Mouse (Mus musculus) fibroblast of lung, adult 2 months (primary cell): Measurements from ENCODE around the gene Olfr24.
"Not testable (repeated sequence)": the region's sequence is repeated elsewhere in the genome, so short reads cannot be mapped to it uniquely, and the experiment has no call there.

Experiments used
- DNase-seq: peaks from one replicate; pipeline ENCODE4 v3.0.0-alpha.2; 2011; ENCODE audit warnings: low read depth

Gene Olfr24

DNA sequence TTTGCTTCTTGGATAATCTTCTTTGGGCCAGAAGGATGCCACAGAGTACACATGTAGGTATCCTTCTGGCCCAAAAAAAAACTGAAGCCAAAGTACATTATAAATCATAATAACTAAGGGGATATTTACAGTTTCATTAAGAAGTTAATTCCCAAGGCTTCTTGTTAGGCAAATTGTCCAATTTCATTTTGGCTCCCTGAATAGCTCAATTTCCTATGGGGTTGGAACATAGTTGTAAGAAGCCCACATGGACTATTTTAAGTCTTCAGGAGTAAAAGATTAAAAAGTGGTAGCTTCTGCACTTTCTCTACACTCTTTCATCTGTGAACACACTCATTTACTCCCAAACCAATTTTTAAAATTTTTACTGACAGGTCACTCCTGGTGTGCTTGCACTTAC, at the start of gene Olfr24:
Gene Olfr24 (minus strand): TSS at position 101 of the 400 bp plus-strand sequence.
- DNase-seq = no peak

DNA sequence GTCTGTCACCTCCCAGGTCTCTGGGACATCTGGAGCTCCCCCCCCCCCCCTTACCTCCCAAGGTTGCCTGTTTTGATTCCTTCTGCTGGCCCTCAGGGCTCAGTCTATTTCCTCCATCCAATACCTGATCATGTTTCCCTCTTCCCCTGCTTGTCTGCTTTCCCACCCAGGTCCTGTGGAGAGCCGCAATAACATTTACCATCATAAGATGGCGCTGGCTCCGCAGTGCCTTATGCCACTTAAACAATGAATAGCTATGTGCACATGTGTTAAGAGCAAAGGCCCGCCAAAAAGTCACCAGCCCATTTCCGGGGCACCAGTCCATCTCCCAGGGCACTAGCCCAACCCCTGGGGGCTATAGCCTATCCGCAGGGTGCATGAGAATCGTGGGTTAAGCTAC, 21.5 kb upstream of the Olfr24 start:
- no peak for DNase-seq

DNA sequence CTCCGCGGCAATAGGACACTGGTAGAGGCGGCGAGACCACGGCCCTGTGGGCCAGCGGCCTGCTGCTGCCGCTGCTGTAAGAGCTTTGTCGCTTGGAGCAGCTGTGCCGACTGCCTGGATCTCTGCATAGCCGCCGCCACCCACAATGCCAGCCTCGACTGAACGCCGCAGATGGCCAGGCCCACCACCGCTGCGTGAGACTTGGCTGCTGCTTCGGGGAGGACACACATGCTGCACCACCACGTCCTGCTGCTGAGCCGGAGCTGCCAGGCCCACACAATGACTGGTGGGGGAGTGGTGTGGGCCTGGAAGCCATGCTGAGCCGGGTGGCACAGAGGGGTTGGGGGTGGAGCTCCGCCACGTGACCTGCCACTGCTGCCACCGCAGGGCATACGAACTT, 15.7 kb upstream of the Olfr24 start:
- no peak for DNase-seq

DNA sequence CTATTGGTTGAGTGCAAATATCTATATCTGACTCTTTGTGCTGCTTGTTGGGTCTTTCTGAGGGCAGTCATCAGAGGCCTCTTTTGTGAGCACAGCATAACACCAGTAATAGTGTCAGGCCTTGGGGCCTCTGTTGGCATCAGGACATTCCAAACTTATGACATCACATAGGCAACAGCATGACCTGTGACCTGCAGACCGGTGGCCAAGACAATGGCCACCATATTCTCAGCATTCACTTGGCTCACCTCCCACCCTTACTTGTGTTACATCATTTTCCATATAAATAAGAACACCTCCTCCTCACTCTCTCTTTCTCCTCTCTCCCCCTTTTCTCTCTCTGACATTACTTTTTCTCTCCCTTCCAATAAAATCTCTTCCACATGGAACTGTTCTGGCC, 15.2 kb upstream of the Olfr24 start:
- DNase-seq = no peak

DNA sequence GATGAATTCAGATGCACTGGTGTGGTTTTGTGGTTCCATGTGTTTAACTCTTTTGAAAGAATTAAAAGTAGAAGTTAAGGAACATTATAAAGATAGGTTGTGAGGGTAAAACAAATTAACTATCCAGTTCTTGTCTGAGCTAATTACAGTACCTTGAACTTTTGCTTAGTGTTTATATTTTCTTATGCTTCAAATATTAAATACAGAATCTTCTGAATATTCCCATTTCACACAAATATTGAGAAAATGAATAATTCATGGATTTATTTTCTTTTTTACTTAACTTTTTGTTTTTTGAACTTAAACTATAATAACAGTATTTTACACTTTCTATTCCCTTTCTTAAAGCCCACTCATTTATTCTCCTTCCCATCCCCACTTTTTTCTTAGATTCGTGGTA, 8.2 kb downstream of the Olfr24 start:
- no peak for DNase-seq

DNA sequence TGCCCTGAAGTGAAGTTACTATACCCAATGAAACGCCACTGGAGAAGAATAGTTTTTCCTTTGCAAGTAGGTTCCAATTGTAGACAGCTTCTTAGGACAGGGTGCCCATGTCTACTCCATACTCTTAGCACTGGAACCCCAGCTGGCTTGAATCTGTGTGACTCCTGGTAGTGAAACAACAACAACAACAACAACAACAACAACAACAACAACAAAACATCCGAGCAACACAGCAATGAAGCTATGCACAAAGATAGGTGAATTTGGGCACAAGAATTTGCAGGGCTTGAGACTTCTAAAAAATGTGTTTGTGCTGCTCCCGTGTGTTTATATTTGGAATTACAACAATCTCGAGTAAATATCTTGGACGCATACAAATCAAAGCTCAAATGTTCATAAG, 19.2 kb downstream of the Olfr24 start:
- no peak for DNase-seq

DNA sequence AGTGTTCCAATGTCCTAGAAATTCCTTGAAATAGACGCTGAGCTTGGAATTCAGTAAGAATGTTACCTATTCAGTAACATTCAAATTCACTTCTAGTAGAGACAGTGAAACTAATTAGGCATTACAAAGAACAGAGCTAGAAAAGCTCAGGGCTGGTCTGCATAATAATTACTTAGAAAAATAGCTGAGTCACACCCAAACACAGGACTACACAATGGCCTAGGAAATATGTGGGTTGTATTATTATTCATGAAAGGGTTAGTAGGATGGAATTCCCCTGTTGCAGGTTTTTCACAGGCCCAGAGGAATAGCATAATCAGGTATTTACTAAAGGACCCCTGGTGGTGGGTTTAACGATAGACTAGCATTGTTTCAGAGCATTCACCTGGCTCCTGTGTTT, 29.6 kb downstream of the Olfr24 start:
- not testable (repeated sequence) for DNase-seq

DNA sequence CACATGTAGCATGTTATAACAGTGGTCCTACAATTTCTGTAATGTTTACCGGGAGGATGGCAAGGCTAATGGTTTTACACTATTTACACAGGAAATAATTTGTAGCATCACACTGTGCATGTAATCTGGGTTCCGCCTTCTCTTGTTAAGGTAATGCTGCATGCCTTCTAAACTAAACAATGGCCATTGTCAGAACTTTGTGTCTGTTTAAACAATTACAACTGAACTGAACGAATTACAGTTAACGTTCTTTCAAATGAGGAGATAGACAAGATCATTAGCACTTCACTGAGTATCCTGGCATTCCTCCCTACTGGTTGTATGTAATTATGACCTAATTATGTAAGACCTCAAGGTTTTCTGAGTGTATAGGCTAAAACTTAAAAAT, 41.1 kb downstream of the Olfr24 start:
- no peak for DNase-seq

DNA sequence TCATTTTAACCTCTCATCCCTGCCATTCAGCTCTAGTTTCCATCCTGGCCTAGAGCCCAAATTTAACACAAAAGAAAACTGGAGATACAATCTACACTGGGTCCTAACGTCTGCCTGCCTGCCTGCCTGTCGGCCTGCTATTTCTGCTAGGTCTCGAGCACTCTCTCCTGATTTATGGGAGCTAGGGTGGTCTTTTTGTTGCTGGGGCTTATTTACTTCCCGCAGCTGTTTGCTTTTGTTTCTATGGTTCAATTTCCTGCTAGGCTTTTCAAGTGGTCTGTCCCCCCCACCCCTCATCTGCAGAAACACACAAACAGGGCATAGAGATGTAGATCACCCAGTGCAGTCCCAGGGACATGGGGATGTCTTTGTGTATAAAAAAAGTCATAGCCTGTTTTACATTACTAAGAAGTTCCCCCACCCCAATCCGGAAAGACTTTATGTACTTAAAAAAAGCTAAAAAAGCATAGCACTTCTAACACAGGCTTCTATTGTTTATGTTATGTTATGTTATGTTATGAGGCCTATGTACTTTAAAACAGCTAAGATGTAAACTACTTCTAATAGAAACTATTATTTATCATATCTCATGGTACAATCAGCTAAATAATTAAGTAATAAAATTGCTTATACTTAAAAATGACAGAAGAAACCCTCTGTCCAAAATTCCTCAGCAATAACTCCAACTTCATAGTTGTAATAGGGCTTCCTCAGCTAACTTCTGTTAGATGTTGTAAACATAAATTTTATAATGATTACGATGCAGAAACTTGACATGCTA, 41.7 kb downstream of the Olfr24 start:
- DNase-seq = no peak

DNA sequence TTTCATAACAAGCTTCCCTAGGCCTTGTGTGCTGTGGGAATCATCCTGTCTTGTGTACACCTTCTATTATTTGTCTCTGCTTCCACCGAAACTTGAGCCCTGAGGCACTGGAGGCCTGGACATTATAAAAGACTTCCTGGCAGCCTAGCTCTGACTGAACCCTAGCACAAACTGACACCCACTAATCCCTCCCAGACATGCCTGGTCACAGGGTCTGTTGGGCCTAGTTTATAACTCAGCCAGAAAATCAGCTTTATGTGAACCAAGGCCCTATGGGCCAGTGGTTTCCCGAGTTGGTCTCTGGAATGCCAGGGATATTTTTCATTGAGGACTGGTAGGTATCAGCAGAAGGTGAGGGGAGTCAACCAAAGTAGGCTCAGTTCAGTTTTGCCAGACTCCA, 42.8 kb downstream of the Olfr24 start:
- DNase-seq = no peak

DNA sequence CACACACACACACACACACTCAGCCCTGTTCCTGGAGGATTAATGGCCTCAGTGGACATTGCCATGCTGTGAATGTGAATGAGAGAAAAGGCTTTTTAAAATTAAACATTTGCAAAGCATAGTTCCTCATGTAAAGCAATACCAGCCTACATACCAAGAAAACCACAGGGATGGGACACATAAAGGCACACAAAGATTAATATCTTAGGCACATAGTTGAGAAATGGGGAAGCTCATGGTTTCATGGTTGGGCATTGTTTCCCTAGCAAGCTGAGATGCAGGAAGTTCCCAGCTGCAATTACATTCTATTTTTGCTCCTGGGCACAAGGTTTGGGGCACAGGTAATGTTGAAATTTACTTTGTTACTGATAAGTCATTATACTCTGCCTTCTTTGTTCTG, 58.2 kb downstream of the Olfr24 start:
- no peak for DNase-seq
